Mouse (Mus musculus): ENCODE results near the gene P2rx4. TPM values are rescaled to one million over a fixed set of nuclear protein-coding genes. Genes with fewer than 3 reads are reported as not detected.

Gene P2rx4
- polyA plus RNA-seq, 1 experiment from 2014 or later, result 16.3 TPM

DNA sequence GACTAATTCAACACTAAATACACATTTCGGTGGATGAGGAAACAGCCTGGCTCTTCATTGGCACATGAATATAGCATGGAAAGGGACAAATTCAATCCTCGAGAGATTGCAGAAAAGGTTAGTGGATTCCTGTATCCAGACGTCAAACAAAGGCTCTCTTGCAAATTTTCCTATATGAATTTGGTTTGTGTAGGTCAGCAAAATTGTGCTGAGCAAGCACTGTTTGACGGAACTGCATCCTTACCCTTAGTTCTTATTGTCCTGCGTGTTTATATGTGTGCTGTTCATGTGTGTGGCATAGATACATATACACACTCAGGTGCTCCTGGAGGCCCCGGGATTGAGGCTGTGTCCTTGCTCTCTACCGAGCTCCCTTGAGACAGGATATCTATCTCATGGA, 18.2 kb upstream of the P2rx4 start:
- 91% methylated on average over 7 of the region's 7 CpGs for WGBS
- H3K9me3 ChIP-seq, result no peaks in the 10 kb centered on the region
- no peaks in the 10 kb centered on the region for H3K36me3 ChIP-seq
- no peaks in the 10 kb centered on the region for H3K27me3 ChIP-seq (ENCODE audit: insufficient read depth, poor library complexity, severe bottlenecking)
- no peak overlapping the region for H3K4me3 ChIP-seq
- no peak overlapping the region for H3K27ac ChIP-seq
- no peak for DNase-seq (ENCODE audit: low spot score)
- peaks cover 6% of the 10 kb centered on the region; the same call in 1 of the 2 replicates for H3K4me1 ChIP-seq

- DNase-seq (ENCODE audit: low spot score), result no peak
- H3K4me3 ChIP-seq, result no peak overlapping the region
- no peaks in the 10 kb centered on the region for H3K36me3 ChIP-seq
- H3K27me3 ChIP-seq (ENCODE audit: insufficient read depth, poor library complexity, severe bottlenecking), result no peaks in the 10 kb centered on the region
- no peaks in the 10 kb centered on the region for H3K9me3 ChIP-seq
- 54% methylated on average over 6 of the region's 6 CpGs for WGBS
- H3K27ac ChIP-seq, result no peak overlapping the region
- peaks cover 6% of the 10 kb centered on the region; the same call in 1 of the 2 replicates for H3K4me1 ChIP-seq
Observed at GRCm38 (mm10) chr5:122690486-122690885, 16.9 kb upstream of the P2rx4 start.

DNA sequence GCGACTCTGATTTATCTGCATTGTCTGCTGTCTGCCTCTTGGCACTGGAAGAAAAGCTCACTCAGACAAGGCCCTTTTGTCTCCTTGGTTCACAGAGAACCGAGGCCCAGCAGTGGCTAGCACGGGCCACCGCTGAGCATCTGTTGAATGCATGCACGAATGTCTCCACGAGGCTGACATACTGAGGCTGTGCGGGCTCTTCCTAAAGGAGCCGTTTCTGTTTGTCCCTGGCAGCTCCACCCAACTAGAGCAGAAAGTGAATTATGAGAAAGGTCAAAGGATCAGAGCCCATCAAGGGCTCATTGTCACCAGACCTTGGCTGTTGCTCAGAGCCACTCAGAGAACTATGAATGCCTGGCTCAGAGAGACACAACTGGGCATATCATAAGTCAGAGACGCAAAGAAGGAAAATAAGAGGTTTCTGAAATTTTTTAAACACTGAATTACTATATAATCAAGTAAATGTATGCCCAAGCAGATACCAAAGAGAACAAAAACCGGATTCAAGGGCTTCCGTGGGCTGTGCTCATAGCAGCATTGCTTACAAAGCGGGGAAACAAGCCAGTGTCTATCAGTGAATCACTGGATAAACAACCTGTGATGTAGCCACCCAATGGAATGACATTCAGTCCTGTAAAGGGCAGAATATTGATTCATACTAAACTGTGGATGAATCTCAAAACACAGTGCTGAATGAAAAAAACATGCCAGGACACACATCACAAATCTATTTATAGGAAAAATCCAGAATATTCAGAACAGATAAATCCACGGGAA, 13.7 kb upstream of the P2rx4 start:
- Histone ChIP-seq H3K4me1 (peaks cover 13% of the 10 kb centered on the region), H3K9me3 (no peaks in the 10 kb centered on the region), H3K27me3 (ENCODE audit: insufficient read depth, poor library complexity, severe bottlenecking) (no peaks in the 10 kb centered on the region), H3K4me3 (no peak overlapping the region), H3K36me3 (no peaks in the 10 kb centered on the region), H3K27ac (peak overlapping the region; percentile 23; the same call in 1 of the 2 replicates)
- 54% methylated on average over 13 of the region's 13 CpGs for WGBS
- no peak for DNase-seq (ENCODE audit: low spot score)

DNA sequence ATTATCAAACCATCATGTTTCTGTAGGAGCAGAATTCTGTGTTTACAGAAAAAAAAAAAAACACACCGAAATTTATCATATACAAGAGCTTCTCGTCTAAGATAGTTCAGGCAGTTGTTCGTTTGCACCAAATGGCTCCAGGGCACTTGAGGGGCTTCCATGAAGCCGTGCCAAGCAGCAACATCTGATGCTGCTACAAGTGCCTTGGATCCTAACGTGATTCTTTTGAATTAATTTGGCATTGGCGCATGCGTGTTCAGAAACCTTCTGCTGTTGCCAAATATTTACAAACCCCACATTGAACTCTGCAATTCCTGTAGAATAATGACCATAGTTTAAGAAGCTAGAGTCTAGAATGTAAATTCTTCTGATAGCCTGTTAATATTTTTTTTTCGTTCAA, 11.8 kb upstream of the P2rx4 start:
- no peaks in the 10 kb centered on the region for H3K36me3 ChIP-seq
- H3K4me1 ChIP-seq, result peaks cover 16% of the 10 kb centered on the region
- DNase-seq (ENCODE audit: low spot score), result no peak
- no peaks in the 10 kb centered on the region for H3K9me3 ChIP-seq
- no peaks in the 10 kb centered on the region for H3K27me3 ChIP-seq (ENCODE audit: insufficient read depth, poor library complexity, severe bottlenecking)
- H3K27ac ChIP-seq, result no peak overlapping the region
- no peak overlapping the region for H3K4me3 ChIP-seq
- WGBS, result 85% methylated on average over 8 of the region's 8 CpGs

- Histone ChIP-seq H3K27me3 (ENCODE audit: insufficient read depth, poor library complexity, severe bottlenecking) (no peaks in the 10 kb centered on the region), H3K4me1 (peaks cover 16% of the 10 kb centered on the region), H3K36me3 (no peaks in the 10 kb centered on the region), H3K4me3 (no peak overlapping the region), H3K9me3 (no peaks in the 10 kb centered on the region), H3K27ac (no peak overlapping the region)
- DNase-seq (ENCODE audit: low spot score), result no peak
- 59% methylated on average over 10 of the region's 10 CpGs for WGBS
Observed at GRCm38 (mm10) chr5:122698041-122698700, 9.2 kb upstream of the P2rx4 start.

GRCm38 (mm10) chr5:122698701-122699060, 8.7 kb upstream of the P2rx4 start:
- Histone ChIP-seq H3K4me1 (peaks cover 12% of the 10 kb centered on the region), H3K9me3 (no peaks in the 10 kb centered on the region), H3K27ac (no peak overlapping the region), H3K27me3 (ENCODE audit: insufficient read depth, poor library complexity, severe bottlenecking) (no peaks in the 10 kb centered on the region), H3K4me3 (no peak overlapping the region), H3K36me3 (no peaks in the 10 kb centered on the region)
- no peak for DNase-seq (ENCODE audit: low spot score)
- WGBS, result 68% methylated on average over 9 of the region's 9 CpGs

DNA sequence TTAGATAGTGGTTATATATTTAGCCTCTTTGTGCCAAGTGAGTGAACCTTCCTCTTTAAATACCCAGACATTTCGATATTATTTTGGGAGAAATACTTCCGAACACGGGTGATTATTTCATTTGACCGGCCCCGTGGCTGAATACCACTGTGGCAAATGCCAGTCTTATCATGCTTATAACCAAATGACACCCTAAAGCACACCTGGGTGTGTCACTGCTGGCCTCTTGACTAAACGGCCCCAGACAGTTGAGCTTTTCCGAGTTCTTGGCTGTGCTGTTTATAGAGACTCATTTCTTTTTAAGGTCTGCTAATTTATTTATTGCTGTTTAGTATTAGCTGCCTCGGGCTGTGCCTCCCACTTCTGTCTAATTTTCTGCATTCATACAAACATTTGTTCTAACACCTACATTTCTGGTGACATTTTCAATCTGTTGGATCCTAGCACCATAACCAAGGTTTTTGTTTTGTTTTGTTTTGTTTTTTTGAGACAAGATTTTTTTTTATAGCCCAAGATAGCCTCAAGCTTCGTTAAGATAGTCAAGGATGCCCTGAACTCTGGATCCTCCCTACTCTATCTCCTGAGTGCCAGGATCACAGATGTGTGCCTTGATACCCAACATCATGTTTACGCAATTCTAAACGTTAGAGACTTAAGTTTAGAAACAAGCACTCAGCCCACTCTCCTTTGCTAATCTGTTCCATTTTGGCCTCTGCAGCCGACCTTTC, 7.1 kb upstream of the P2rx4 start:
- H3K4me3 ChIP-seq, result no peak overlapping the region
- H3K36me3 ChIP-seq, result no peaks in the 10 kb centered on the region
- H3K27me3 ChIP-seq (ENCODE audit: insufficient read depth, poor library complexity, severe bottlenecking), result no peaks in the 10 kb centered on the region
- 73% methylated on average over 12 of the region's 12 CpGs for WGBS
- H3K4me1 ChIP-seq, result peaks cover 11% of the 10 kb centered on the region
- DNase-seq (ENCODE audit: low spot score), result no peak
- H3K27ac ChIP-seq, result no peak overlapping the region
- no peaks in the 10 kb centered on the region for H3K9me3 ChIP-seq

GRCm38 (mm10) chr5:122700837-122701212, 6.5 kb upstream of the P2rx4 start:
- Histone ChIP-seq H3K9me3 (no peaks in the 10 kb centered on the region), H3K36me3 (no peaks in the 10 kb centered on the region), H3K4me1 (peaks cover 11% of the 10 kb centered on the region), H3K4me3 (no peak overlapping the region), H3K27me3 (ENCODE audit: insufficient read depth, poor library complexity, severe bottlenecking) (no peaks in the 10 kb centered on the region), H3K27ac (no peak overlapping the region)
- WGBS, result 44% methylated on average over 5 of the region's 5 CpGs
- DNase-seq (ENCODE audit: low spot score), result no peak

- H3K9me3 ChIP-seq, result no peaks in the 10 kb centered on the region
- peaks cover 23% of the 10 kb centered on the region for H3K4me1 ChIP-seq
- no peak for DNase-seq (ENCODE audit: low spot score)
- H3K4me3 ChIP-seq, result no peak overlapping the region
- no peaks in the 10 kb centered on the region for H3K36me3 ChIP-seq
- H3K27ac ChIP-seq, result no peak overlapping the region
- H3K27me3 ChIP-seq (ENCODE audit: insufficient read depth, poor library complexity, severe bottlenecking), result no peaks in the 10 kb centered on the region
- WGBS, result 81% methylated on average over 6 of the region's 6 CpGs
Observed at GRCm38 (mm10) chr5:122702156-122702555, 5.2 kb upstream of the P2rx4 start.

- WGBS, result 80% methylated on average over 2 of the region's 2 CpGs
- no peak overlapping the region for H3K27ac ChIP-seq
- no peaks in the 10 kb centered on the region for H3K9me3 ChIP-seq
- H3K36me3 ChIP-seq, result no peaks in the 10 kb centered on the region
- peaks cover 27% of the 10 kb centered on the region for H3K4me1 ChIP-seq
- no peak for DNase-seq (ENCODE audit: low spot score)
- H3K27me3 ChIP-seq (ENCODE audit: insufficient read depth, poor library complexity, severe bottlenecking), result no peaks in the 10 kb centered on the region
- H3K4me3 ChIP-seq, result no peak overlapping the region
Observed at GRCm38 (mm10) chr5:122703574-122703973, 3.8 kb upstream of the P2rx4 start.

DNA sequence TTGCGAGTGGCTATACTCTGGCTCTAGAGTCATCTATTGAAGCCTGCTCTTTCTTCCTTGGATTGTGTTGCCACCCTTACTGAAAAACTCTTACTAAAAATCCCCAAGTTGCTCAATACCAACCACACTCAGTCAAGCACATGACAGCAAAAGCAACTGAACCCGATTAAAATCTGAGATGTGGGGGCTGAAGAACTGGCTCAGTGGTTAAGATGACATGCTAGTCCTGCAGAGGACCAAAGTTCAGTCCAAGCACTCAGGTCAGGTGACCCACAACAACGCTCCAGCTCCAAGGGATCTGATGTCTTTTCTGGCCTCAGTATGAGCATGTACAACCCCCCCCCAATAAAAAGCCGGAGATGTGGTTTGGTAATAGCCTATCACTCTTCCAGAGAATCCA, 2.8 kb upstream of the P2rx4 start:
- no peaks in the 10 kb centered on the region for H3K36me3 ChIP-seq
- WGBS, result 83% methylated on average over 4 of the region's 4 CpGs
- DNase-seq (ENCODE audit: low spot score), result no peak
- H3K27me3 ChIP-seq (ENCODE audit: insufficient read depth, poor library complexity, severe bottlenecking), result no peaks in the 10 kb centered on the region
- H3K4me3 ChIP-seq, result no peak overlapping the region
- no peak overlapping the region for H3K27ac ChIP-seq
- H3K4me1 ChIP-seq, result peaks cover 27% of the 10 kb centered on the region
- H3K9me3 ChIP-seq, result no peaks in the 10 kb centered on the region

DNA sequence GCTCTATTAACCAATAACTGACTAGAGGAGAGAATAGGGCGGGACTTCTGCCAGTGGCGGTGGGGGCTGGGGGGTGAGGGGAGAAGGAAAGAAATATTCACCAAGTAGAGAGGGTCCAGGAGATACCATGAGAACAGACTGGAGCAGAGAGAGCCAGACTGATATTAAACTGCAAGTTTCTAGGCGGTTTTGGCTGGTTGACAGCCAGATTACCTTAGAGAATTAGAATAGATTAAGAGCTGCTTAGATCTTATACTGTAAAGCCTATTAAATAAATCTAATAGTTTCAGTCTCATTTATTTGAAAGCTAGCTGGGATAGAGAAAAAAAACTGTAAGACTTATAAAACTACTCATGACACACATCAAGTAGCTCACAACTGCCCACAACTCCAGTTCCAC, 2.2 kb upstream of the P2rx4 start:
- DNase-seq (ENCODE audit: low spot score), result no peak
- 76% methylated on average over 3 of the region's 3 CpGs for WGBS
- no peak overlapping the region for H3K4me3 ChIP-seq

GRCm38 (mm10) chr5:122706917-122707275, 448 bp upstream of the P2rx4 start:
- no peak for DNase-seq (ENCODE audit: low spot score)
- 40% methylated on average over 5 of the region's 5 CpGs for WGBS
- Histone ChIP-seq H3K27me3 (ENCODE audit: insufficient read depth, poor library complexity, severe bottlenecking) (no peaks in the 10 kb centered on the region), H3K27ac (peak overlapping the region; percentile 89), H3K9me3 (no peaks in the 10 kb centered on the region), H3K36me3 (no peaks in the 10 kb centered on the region), H3K4me1 (peaks cover 27% of the 10 kb centered on the region), H3K4me3 (peak overlapping the region; percentile 68)

More for the DNA sequence above, 2.2 kb upstream of the P2rx4 start:
- H3K27me3 ChIP-seq (ENCODE audit: insufficient read depth, poor library complexity, severe bottlenecking), result no peaks in the 10 kb centered on the region
- H3K36me3 ChIP-seq, result no peaks in the 10 kb centered on the region
- H3K27ac ChIP-seq, result no peak overlapping the region
- peaks cover 27% of the 10 kb centered on the region for H3K4me1 ChIP-seq
- H3K9me3 ChIP-seq, result no peaks in the 10 kb centered on the region

All from heart, embryonic 10.5 days (tissue).